Mouse (Mus musculus): ENCODE data around the gene Prdm10. TPM values are rescaled to one million over a fixed set of nuclear protein-coding genes. Genes with fewer than 3 reads are reported as not detected.

The Prdm10 gene
- polyA plus RNA-seq, 1 experiment from 2014 or later: 4.9 TPM

GRCm38 (mm10) chr9:31348458-31348857 lies 68.1 kb downstream of the Prdm10 start:
- Histone ChIP-seq H3K4me1 (no peaks in the 10 kb centered on the region), H3K27ac (no peak overlapping the region), H3K36me3 (peaks cover 12% of the 10 kb centered on the region), H3K4me2 (no peak overlapping the region), H3K9ac (no peak overlapping the region), H3K9me3 (replicated peaks) (no peaks in the 10 kb centered on the region), H3K27me3 (no peaks in the 10 kb centered on the region), H3K4me3 (replicated peaks) (no peak overlapping the region)
- ATAC-seq (replicated peaks; ENCODE audit: low FRiP score): no peak
- WGBS: 72% methylated on average over 4 of the region's 4 CpGs

- Histone ChIP-seq H3K4me1 (no peaks in the 10 kb centered on the region), H3K4me2 (no peak overlapping the region), H3K36me3 (peaks cover 15% of the 10 kb centered on the region), H3K9ac (no peak overlapping the region), H3K27ac (no peak overlapping the region), H3K4me3 (replicated peaks) (no peak overlapping the region), H3K9me3 (replicated peaks) (no peaks in the 10 kb centered on the region), H3K27me3 (no peaks in the 10 kb centered on the region)
- peak; percentile 74; the same call in 1 of the 2 replicates for ATAC-seq (replicated peaks; ENCODE audit: low FRiP score)
- WGBS: 69% methylated on average over 11 of the region's 11 CpGs
Measured at GRCm38 (mm10) chr9:31348915-31349314, 68.6 kb downstream of the Prdm10 start.

- 78% methylated on average over 2 of the region's 2 CpGs for WGBS
Measured at GRCm38 (mm10) chr9:31352716-31353115, 72.4 kb downstream of the Prdm10 start.

GRCm38 (mm10) chr9:31353518-31353917 lies 73.2 kb downstream of the Prdm10 start:
- Histone ChIP-seq H3K9ac (no peak overlapping the region), H3K4me3 (replicated peaks) (no peak overlapping the region), H3K27me3 (no peaks in the 10 kb centered on the region), H3K27ac (no peak overlapping the region), H3K9me3 (replicated peaks) (no peaks in the 10 kb centered on the region), H3K4me1 (no peaks in the 10 kb centered on the region), H3K36me3 (peaks cover 36% of the 10 kb centered on the region), H3K4me2 (no peak overlapping the region)
- no peak for ATAC-seq (replicated peaks; ENCODE audit: low FRiP score)
- 77% methylated on average over 10 of the region's 10 CpGs for WGBS

More at GRCm38 (mm10) chr9:31352716-31353115, 72.4 kb downstream of the Prdm10 start:
- Histone ChIP-seq H3K27me3 (no peaks in the 10 kb centered on the region), H3K36me3 (peaks cover 30% of the 10 kb centered on the region), H3K4me2 (no peak overlapping the region), H3K4me1 (no peaks in the 10 kb centered on the region), H3K9me3 (replicated peaks) (no peaks in the 10 kb centered on the region), H3K4me3 (replicated peaks) (no peak overlapping the region), H3K9ac (no peak overlapping the region), H3K27ac (no peak overlapping the region)
- ATAC-seq (replicated peaks; ENCODE audit: low FRiP score): no peak

- no peak overlapping the region for H3K4me2 ChIP-seq
- 65% methylated on average over 7 of the region's 7 CpGs for WGBS
Measured at GRCm38 (mm10) chr9:31354051-31354450, 73.7 kb downstream of the Prdm10 start.

GRCm38 (mm10) chr9:31363698-31364609 lies 83.6 kb downstream of the Prdm10 start:
- Histone ChIP-seq H3K9ac (no peak overlapping the region), H3K4me3 (replicated peaks) (no peak overlapping the region), H3K27me3 (no peaks in the 10 kb centered on the region), H3K36me3 (peaks cover 45% of the 10 kb centered on the region), H3K4me2 (no peak overlapping the region), H3K9me3 (replicated peaks) (no peaks in the 10 kb centered on the region), H3K4me1 (peaks cover 3% of the 10 kb centered on the region; the same call in 1 of the 2 replicates), H3K27ac (no peak overlapping the region)
- WGBS: 90% methylated on average over 9 of the region's 9 CpGs
- no peak for ATAC-seq (replicated peaks; ENCODE audit: low FRiP score)

More at GRCm38 (mm10) chr9:31354051-31354450, 73.7 kb downstream of the Prdm10 start:
- H3K4me1 ChIP-seq: no peaks in the 10 kb centered on the region
- H3K36me3 ChIP-seq: peaks cover 40% of the 10 kb centered on the region
- H3K9me3 ChIP-seq (replicated peaks): no peaks in the 10 kb centered on the region
- no peak for ATAC-seq (replicated peaks; ENCODE audit: low FRiP score)
- no peak overlapping the region for H3K4me3 ChIP-seq (replicated peaks)
- no peak overlapping the region for H3K9ac ChIP-seq
- H3K27ac ChIP-seq: no peak overlapping the region
- H3K27me3 ChIP-seq: no peaks in the 10 kb centered on the region

GRCm38 (mm10) chr9:31365086-31365485 lies 84.7 kb downstream of the Prdm10 start:
- Histone ChIP-seq H3K27me3 (no peaks in the 10 kb centered on the region), H3K4me2 (no peak overlapping the region), H3K9ac (no peak overlapping the region), H3K36me3 (peaks cover 37% of the 10 kb centered on the region), H3K4me3 (replicated peaks) (no peak overlapping the region), H3K27ac (no peak overlapping the region), H3K9me3 (replicated peaks) (no peaks in the 10 kb centered on the region), H3K4me1 (peaks cover 3% of the 10 kb centered on the region; the same call in 1 of the 2 replicates)
- ATAC-seq (replicated peaks; ENCODE audit: low FRiP score): no peak
- WGBS: 65% methylated on average over 8 of the region's 8 CpGs

GRCm38 (mm10) chr9:31371740-31372139 lies 91.4 kb downstream of the Prdm10 start:
- no peak overlapping the region for H3K4me3 ChIP-seq (replicated peaks)
- ATAC-seq (replicated peaks; ENCODE audit: low FRiP score): no peak
- H3K9ac ChIP-seq: no peak overlapping the region
- no peaks in the 10 kb centered on the region for H3K4me1 ChIP-seq
- WGBS: 94% methylated on average over 3 of the region's 3 CpGs
- no peak overlapping the region for H3K27ac ChIP-seq
- H3K4me2 ChIP-seq: no peak overlapping the region
- no peaks in the 10 kb centered on the region for H3K27me3 ChIP-seq
- peaks cover 32% of the 10 kb centered on the region for H3K36me3 ChIP-seq
- peaks cover 3% of the 10 kb centered on the region; the same call in 1 of the 2 replicates for H3K9me3 ChIP-seq (replicated peaks)

- Histone ChIP-seq H3K4me3 (replicated peaks) (no peak overlapping the region), H3K27me3 (no peaks in the 10 kb centered on the region), H3K9me3 (replicated peaks) (peaks cover 3% of the 10 kb centered on the region; the same call in 1 of the 2 replicates), H3K4me1 (no peaks in the 10 kb centered on the region), H3K36me3 (peaks cover 28% of the 10 kb centered on the region), H3K27ac (no peak overlapping the region), H3K9ac (no peak overlapping the region), H3K4me2 (no peak overlapping the region)
- ATAC-seq (replicated peaks; ENCODE audit: low FRiP score): no peak
Measured at GRCm38 (mm10) chr9:31376661-31377060, 96.3 kb downstream of the Prdm10 start.

GRCm38 (mm10) chr9:31384786-31385499 lies 104.6 kb downstream of the Prdm10 start:
- Histone ChIP-seq H3K4me2 (peak overlapping the region; percentile 73), H3K36me3 (peaks cover 7% of the 10 kb centered on the region), H3K4me1 (peaks cover 17% of the 10 kb centered on the region), H3K9ac (no peak overlapping the region), H3K4me3 (replicated peaks) (peak overlapping the region; percentile 92), H3K9me3 (replicated peaks) (no peaks in the 10 kb centered on the region), H3K27me3 (no peaks in the 10 kb centered on the region), H3K27ac (no peak overlapping the region)
- no peak for ATAC-seq (replicated peaks; ENCODE audit: low FRiP score)
- WGBS: 81% methylated on average over 17 of the region's 17 CpGs

GRCm38 (mm10) chr9:31385500-31385869 lies 105.1 kb downstream of the Prdm10 start:
- Histone ChIP-seq H3K27ac (0 out of 2 replicates have a peak overlapping the region, but pooled peaks have one; percentile 56), H3K4me1 (peaks cover 17% of the 10 kb centered on the region), H3K4me2 (peak overlapping the region; percentile 73), H3K9ac (peak overlapping the region; percentile 82), H3K4me3 (replicated peaks) (peak overlapping the region; percentile 92), H3K36me3 (peaks cover 12% of the 10 kb centered on the region), H3K27me3 (no peaks in the 10 kb centered on the region), H3K9me3 (replicated peaks) (no peaks in the 10 kb centered on the region)
- 23% methylated on average over 4 of the region's 4 CpGs for WGBS
- ATAC-seq (replicated peaks; ENCODE audit: low FRiP score): peak; percentile 30

- H3K4me3 ChIP-seq (replicated peaks): peak within 1 kb of the TSS; percentile 92
- H3K27ac ChIP-seq: peak within 1 kb of the TSS; percentile 56; the same call in 1 of the 2 replicates
- peaks cover 17% of the 10 kb centered on the region for H3K4me1 ChIP-seq
- no peaks in the 10 kb centered on the region for H3K27me3 ChIP-seq
- peak within 1 kb of the TSS; percentile 73 for H3K4me2 ChIP-seq
- peak; percentile 97 for ATAC-seq (replicated peaks; ENCODE audit: low FRiP score)
- peaks cover 17% of the 10 kb centered on the region for H3K36me3 ChIP-seq
- H3K9me3 ChIP-seq (replicated peaks): no peaks in the 10 kb centered on the region
- peak within 1 kb of the TSS; percentile 82 for H3K9ac ChIP-seq
- WGBS: under 1% methylated on average over 46 of the region's 46 CpGs
Measured at GRCm38 (mm10) chr9:31385947-31386354, 105.6 kb downstream of the Prdm10 start, which contains the start of gene Nfrkb. TSS of gene Nfrkb (plus strand) at chr9:31386192.
